Mouse (Mus musculus) neural tube, embryonic 14.5 days (tissue): ENCODE results near the gene Ppp1r26. TPM values are rescaled to one million over a fixed set of nuclear protein-coding genes. Genes with fewer than 3 reads are reported as not detected.

Experiments used
- ATAC-seq: fragments of 200-750 bp; cut with Nextera tagmentation; 2 replicates; pipeline ENCODE4 v1.8.0; 2017; ENCODE audit warnings: low read depth, mild to moderate bottlenecking, moderate TSS enrichment, moderate library complexity
- H3K27ac ChIP-seq: fragments of 300-500 bp; sonication (generic); 2 replicates; pipeline ENCODE4 v1.5.1; 2014; ENCODE audit warnings: low read depth, mild to moderate bottlenecking, control low read depth, low read length, moderate library complexity, mixed read lengths
- H3K27me3 ChIP-seq: fragments of 300-500 bp; sonication (generic); 2 replicates; pipeline ENCODE4 v1.6.1; 2014; ENCODE audit warnings: low read length; ENCODE audit not compliant: control insufficient read depth, insufficient read depth
- H3K36me3 ChIP-seq: fragments of 300-500 bp; sonication (generic); 2 replicates; pipeline ENCODE4 v1.6.1; 2014; ENCODE audit warnings: low read length, mixed read lengths; ENCODE audit not compliant: control insufficient read depth, insufficient read depth
- H3K4me1 ChIP-seq: fragments of 300-500 bp; sonication (generic); 2 replicates; pipeline ENCODE4 v1.6.1; 2014; ENCODE audit warnings: low read length; ENCODE audit not compliant: control insufficient read depth, insufficient read depth
- H3K4me2 ChIP-seq: fragments of 300-500 bp; sonication (generic); 2 replicates; pipeline ENCODE4 v1.6.1; 2014; ENCODE audit warnings: mild to moderate bottlenecking, low read depth, low read length, control low read depth
- H3K4me3 ChIP-seq: fragments of 300-500 bp; sonication (generic); 2 replicates; pipeline ENCODE4 v1.5.1; 2014; ENCODE audit warnings: low read depth, low read length, control low read depth, mixed read lengths
- H3K9ac ChIP-seq: fragments of 300-500 bp; sonication (generic); replicated peaks from 2 replicates; pipeline ENCODE4 v1.6.1; 2014; ENCODE audit warnings: low read depth, mild to moderate bottlenecking, control low read depth, low read length, mixed read lengths
- H3K9me3 ChIP-seq: fragments of 300-500 bp; sonication (generic); 2 replicates; pipeline ENCODE4 v1.6.1; 2016; ENCODE audit warnings: low read length; ENCODE audit not compliant: control insufficient read depth
- WGBS: fragments of 180-500 bp; shearing (Covaris S2); extraction: QIAGEN DNeasy Blood & Tissue Kit; methylation state at CpG from one replicate; pipeline ENCODE4 v1.1.7; 2014; 5-methylcytosine and 5-hydroxymethylcytosine counted together
- polyA plus RNA-seq: library from polyadenylated mRNA; unstranded; fragments of >200 nt; fragmentation: Nextera tagmentation; extraction: Ambion mirVana; gene quantifications from 2 replicates; pipeline ENCODE4 v1.2.1, GENCODE M21; 2014

The Ppp1r26 gene
- polyA plus RNA-seq, 1 experiment from 2014 or later: 14.1 TPM

DNA sequence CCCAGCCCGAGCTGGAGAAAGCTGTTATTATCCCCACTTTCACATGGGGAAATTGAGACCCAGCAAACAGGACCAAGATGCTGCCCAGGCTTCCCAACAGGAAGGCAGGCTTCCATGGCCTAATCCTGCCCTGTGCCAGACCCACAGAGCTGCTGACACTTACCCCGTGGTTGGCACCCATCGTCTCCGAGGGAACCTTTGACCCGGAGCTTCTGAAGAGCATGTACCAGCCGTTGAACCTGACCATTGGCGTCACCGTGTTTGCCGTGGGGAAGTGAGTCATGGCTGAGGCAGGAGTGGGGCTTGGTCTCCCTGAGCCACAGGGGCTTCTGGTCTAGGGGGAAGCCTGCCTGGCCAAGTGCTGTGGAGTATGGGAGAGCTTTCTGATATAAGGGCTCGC is 56.4 kb downstream of the Ppp1r26 start:
- no peak for ATAC-seq
- no peak overlapping the region for H3K4me3 ChIP-seq
- no peak overlapping the region for H3K9ac ChIP-seq
- H3K27ac ChIP-seq: no peak overlapping the region
- no peaks in the 10 kb centered on the region for H3K36me3 ChIP-seq
- no peaks in the 10 kb centered on the region for H3K27me3 ChIP-seq
- no peaks in the 10 kb centered on the region for H3K9me3 ChIP-seq
- H3K4me1 ChIP-seq: no peaks in the 10 kb centered on the region
- no peak overlapping the region for H3K4me2 ChIP-seq
- whole genome bisulfite sequencing: 88% methylated on average over 10 of the region's 10 CpGs

DNA sequence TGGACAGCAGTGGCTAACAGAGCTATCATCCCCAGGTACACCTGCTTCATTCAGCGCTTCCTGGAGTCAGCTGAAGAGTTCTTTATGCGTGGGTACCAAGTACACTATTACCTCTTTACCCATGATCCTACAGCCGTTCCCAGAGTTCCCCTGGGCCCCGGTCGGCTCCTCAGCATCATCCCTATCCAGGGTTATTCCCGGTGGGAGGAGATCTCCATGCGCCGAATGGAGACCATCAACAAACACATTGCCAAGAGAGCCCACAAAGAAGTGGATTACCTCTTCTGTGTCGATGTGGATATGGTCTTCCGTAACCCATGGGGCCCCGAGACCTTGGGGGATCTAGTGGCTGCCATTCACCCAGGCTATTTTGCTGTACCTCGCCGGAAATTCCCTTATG is 58.1 kb downstream of the Ppp1r26 start:
- Histone ChIP-seq H3K9me3 (no peaks in the 10 kb centered on the region), H3K4me1 (no peaks in the 10 kb centered on the region), H3K4me2 (no peak overlapping the region), H3K27ac (no peak overlapping the region), H3K9ac (no peak overlapping the region), H3K27me3 (no peaks in the 10 kb centered on the region), H3K36me3 (no peaks in the 10 kb centered on the region), H3K4me3 (no peak overlapping the region)
- WGBS: 90% methylated on average over 13 of the region's 13 CpGs
- no peak for ATAC-seq

Other genes with a start within 250 kb of the Ppp1r26 start
- 4.7 and 7.5 TPM in 2 replicates for gene 1700007K13Rik, start 19.5 kb downstream of the Ppp1r26 start, polyA plus RNA-seq
- gene Mrps2, start 21.3 kb downstream of the Ppp1r26 start, polyA plus RNA-seq: 57.2 and 57.7 TPM in 2 replicates
- 0.23 and 1.6 TPM in 2 replicates for gene Gbgt1, start 50.1 kb downstream of the Ppp1r26 start, polyA plus RNA-seq
- 3.5 TPM in 1 of 2 replicates, not detected in the other for gene Gm10134, start 59.3 kb downstream of the Ppp1r26 start, polyA plus RNA-seq
- gene Ralgds, start 66.3 kb downstream of the Ppp1r26 start, polyA plus RNA-seq: 76.5 and 88.2 TPM in 2 replicates
- not detected in 2 replicates for gene Cel, start 116.6 kb downstream of the Ppp1r26 start, polyA plus RNA-seq
- 28.0 and 30.7 TPM in 2 replicates for gene Gtf3c5, start 137.0 kb downstream of the Ppp1r26 start, polyA plus RNA-seq
- 0.15 TPM in 1 of 2 replicates, not detected in the other for gene Gfi1b, start 175.2 kb downstream of the Ppp1r26 start, polyA plus RNA-seq
- 32.2 and 36.0 TPM in 2 replicates for gene Tsc1, start 194.4 kb downstream of the Ppp1r26 start, polyA plus RNA-seq